Mouse (Mus musculus): Measurements from ENCODE around the gene Atxn10.

The Atxn10 gene

DNA sequence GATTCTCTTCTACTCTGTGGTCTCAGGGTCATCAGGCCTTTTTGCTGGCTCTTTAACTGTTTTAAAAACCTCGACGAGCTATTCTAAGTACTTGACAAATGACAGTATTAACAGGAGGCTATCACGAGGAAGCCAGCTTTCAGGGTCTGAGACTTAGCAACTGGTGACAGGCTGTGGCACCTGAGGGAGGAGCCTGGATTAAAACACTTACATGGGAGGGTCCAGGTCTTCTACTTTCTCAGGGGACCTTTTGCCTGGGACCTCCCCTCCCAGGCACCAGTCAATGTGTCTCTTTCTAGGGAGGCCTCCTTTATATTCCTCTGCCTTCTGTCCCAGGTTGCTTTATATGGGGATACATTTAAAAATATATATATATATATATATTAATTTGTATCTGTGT is 1.8 kb upstream of the Atxn10 start:
- DNase-seq (ENCODE audit: low read depth, low spot score): no peak

- DNase-seq (ENCODE audit: low read depth, low spot score): peak; percentile 96
Observed at GRCm38 (mm10) chr15:85336301-85336991, 401 bp downstream of the Atxn10 start.

DNA sequence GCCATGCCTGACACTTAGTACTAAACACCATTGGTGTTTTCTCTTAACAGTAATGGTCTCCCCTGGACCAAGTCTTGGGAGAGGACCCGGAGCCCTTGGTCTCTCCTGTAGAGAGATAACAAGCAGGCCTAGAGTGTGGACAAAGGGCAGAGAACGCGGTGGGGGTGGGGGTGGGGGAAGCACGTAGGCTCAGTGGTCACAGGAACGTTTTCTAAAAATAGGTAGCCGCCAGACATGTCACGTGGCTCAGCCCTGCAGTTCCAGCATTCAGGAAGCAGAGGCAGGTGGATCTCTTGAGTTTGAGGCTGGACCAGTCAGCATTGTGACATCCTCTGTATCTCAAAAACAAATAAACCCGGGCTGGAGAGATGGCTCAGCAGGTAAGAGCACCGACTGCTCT is 1.2 kb downstream of the Atxn10 start:
- DNase-seq (ENCODE audit: low read depth, low spot score): peak; percentile 54

DNA sequence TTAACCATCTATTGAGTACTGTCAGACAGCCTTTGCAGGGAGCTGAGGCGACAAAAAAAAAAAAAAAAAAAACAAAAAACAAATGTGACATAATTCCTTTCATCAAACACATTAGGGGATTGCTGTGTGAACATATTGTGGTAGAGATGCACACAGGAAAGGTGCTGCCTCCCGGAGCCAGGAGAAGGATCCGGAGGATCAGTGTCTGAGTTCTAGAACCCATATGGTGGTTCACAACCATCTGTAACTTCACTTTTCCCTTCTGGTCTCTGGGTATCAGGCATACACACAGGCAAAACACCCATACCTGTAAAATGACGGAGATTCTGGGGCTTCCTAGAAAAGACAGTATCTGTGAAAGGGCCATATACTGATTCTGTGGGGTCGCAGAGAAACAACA is 1.9 kb downstream of the Atxn10 start:
- no peak for DNase-seq (ENCODE audit: low read depth, low spot score)

- DNase-seq (ENCODE audit: low read depth, low spot score): no peak
Observed at GRCm38 (mm10) chr15:85342246-85342645, 6.2 kb downstream of the Atxn10 start.

DNA sequence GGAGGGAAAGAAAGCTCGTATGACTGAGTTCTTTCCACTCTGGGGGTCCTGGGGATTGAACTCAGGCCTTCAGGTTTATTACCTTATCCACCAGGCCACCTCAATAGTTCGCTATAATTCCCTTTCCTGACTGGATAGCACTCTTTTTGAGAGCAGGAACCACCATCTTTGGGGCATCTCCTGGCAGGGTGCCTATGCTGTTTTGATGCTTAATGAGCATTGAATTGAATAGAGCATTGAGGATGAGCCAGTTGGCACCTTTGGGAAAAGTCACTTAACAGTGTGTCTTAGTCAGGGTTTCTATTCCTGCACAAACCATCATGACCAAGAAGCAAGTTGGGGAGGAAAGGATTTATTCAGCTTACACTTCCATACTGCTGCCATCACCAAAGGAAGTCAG is 8.6 kb downstream of the Atxn10 start:
- no peak for DNase-seq (ENCODE audit: low read depth, low spot score)

DNA sequence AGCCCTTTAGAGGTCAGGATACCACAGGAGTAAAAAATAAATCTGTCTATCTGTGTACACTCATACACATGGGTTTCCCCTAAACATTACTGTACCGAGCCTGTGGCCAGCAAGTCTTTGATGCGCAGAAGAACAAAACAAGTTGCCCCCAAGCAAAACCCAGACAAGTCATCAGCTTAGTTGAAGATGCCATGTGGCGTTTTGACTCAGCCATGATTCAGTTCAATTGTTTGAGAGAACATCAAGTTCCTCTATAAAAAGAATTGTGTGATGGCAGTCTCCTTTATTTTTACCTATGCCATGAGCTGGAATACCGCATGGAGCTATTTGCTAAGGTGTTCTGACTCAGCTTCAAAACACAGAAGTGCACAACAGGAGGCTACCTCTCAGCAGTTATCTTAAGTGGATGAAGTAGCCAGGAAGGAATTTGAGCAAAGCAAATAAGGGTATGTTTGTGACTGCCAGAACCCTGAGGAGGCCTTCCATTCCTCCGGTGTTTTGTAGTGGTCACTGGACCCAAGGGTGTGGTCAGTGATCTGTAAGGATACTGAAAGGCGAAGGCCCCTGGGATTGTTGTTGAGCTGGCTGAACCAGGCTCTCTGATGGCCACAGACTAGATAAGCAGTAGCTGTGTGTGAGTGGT is 11.1 kb downstream of the Atxn10 start:
- DNase-seq (ENCODE audit: low read depth, low spot score): no peak

GRCm38 (mm10) chr15:85350144-85350543 is 14.1 kb downstream of the Atxn10 start:
- DNase-seq (ENCODE audit: low read depth, low spot score): no peak

DNA sequence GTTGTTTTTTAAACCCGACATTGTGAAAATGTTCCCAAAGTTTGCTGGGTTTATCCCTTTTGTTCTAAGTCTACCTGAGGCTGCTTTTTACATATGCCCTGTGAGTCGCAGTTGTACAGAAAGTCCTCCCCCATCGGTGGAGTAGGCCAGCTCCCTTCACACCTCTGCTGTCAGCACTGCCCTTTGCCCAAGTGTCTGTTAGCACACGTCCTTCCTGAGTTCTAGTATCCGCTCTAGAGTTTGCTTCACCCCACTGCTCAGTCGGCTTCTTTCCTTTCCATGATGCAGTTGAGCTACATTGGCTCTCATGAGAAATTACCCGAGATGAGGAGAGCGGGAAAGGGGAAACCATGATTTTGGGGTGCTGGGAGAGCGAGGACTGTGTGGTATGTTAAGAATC is 18.0 kb downstream of the Atxn10 start:
- DNase-seq (ENCODE audit: low read depth, low spot score): no peak

DNA sequence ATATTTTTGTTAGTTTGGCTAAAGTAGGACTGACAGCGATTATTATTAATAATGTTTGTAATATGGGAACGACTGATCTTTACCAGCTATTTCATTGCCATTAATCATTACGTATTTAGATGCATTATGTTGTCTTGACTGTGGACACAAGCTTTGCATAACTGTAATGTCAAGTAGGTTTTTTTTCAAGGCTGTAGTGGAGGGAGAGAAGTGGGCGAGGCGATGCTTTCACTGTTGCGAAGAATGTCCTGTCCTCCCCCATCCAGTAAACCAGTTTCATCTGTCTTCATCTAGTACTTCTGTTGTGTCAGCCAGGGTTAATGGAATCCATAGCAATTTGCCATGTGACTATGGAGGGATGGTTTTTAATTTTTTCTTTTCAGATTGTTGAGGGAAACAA is 20.1 kb downstream of the Atxn10 start:
- no peak for DNase-seq (ENCODE audit: low read depth, low spot score)

- DNase-seq (ENCODE audit: low read depth, low spot score): no peak
Observed at GRCm38 (mm10) chr15:85357465-85358225, 21.6 kb downstream of the Atxn10 start.

- DNase-seq (ENCODE audit: low read depth, low spot score): no peak
Observed at GRCm38 (mm10) chr15:85359483-85359882, 23.4 kb downstream of the Atxn10 start.

DNA sequence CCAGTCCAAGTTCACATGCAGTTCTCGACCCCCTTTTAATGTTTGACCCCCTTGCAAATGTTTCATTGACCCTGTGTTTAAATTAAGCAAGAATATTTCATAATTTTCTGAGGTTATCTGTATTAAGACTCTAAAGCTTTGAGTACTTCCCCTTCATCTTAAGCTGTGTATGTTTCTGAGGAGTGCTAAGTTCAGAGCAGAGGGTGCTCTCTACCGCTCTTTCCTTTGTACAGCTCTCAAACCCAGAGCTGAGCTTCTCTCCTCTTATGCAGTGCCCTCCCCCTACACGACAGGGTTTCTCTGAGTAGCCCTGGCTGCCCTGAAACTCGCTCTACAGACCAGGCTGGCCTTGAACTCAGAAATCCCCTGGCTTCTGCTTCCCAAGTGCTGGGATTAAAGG is 23.9 kb downstream of the Atxn10 start:
- DNase-seq (ENCODE audit: low read depth, low spot score): no peak

- DNase-seq (ENCODE audit: low read depth, low spot score): no peak
Observed at GRCm38 (mm10) chr15:85364366-85364765, 28.3 kb downstream of the Atxn10 start.

GRCm38 (mm10) chr15:85366938-85367337 is 30.9 kb downstream of the Atxn10 start:
- DNase-seq (ENCODE audit: low read depth, low spot score): no peak

DNA sequence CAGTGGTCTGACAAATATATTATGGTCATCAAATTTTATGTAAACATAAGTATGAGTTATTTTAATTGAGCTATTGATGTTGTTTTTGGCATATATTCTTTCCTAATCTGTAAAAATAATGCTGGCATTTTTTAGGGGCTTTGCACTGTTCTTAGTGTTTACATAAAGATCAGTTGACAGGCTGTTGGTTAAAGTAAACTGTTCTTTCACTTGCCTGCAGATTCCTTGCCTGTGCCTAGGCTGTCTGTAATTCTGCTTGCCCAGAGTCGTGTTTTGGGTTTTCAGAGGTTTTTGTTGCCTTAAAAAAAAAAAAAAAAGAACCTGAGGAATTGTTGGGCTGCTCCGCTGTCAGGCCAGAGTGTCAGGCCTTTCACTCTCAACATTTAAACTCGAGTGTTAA is 33.7 kb downstream of the Atxn10 start:
- no peak for DNase-seq (ENCODE audit: low read depth, low spot score)

GRCm38 (mm10) chr15:85373125-85373524 is 37.1 kb downstream of the Atxn10 start:
- DNase-seq (ENCODE audit: low read depth, low spot score): no peak

DNA sequence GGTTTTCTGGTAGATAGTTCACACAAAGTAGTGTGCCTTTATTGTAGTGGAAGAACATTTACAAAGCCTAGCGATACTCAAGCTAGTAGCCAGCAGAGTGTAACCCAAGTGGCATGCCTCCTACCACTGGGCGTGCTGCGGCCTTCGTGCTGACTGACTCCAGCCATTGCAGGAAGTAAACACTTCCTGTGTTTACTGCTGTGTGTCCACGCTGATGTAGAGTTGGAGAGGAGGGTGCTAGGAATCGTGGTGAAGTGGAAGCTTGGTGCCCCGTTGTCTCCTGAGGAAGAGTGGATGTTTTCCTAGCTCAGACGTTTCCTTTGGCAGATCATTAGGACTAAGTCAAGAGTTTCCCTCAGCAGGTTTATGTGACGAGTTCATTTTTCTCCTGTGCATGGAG is 47.4 kb downstream of the Atxn10 start:
- no peak for DNase-seq (ENCODE audit: low read depth, low spot score)

DNA sequence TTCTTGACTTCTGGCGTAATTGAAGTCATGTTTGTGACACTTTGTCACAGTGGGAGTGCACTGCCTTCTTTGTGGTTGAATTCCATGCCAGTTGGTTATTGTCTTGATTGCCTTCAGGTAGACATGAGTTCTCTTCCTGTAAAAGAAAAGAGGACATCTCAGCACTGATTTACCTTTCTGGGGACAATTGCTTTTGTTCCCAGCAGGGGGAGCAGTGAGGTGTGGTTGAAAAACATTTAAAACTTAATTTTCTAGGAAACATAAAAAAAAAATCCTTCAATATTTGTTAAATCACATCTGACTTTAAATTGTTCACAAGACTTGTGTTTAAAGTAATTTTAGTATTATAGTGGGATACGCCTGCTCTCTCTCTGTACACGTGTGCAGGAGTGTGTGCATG is 52.7 kb downstream of the Atxn10 start:
- DNase-seq (ENCODE audit: low read depth, low spot score): peak; percentile 21

- DNase-seq (ENCODE audit: low read depth, low spot score): no peak
Observed at GRCm38 (mm10) chr15:85389915-85390314, 53.9 kb downstream of the Atxn10 start.

GRCm38 (mm10) chr15:85395360-85395759 is 59.3 kb downstream of the Atxn10 start:
- DNase-seq (ENCODE audit: low read depth, low spot score): no peak

DNA sequence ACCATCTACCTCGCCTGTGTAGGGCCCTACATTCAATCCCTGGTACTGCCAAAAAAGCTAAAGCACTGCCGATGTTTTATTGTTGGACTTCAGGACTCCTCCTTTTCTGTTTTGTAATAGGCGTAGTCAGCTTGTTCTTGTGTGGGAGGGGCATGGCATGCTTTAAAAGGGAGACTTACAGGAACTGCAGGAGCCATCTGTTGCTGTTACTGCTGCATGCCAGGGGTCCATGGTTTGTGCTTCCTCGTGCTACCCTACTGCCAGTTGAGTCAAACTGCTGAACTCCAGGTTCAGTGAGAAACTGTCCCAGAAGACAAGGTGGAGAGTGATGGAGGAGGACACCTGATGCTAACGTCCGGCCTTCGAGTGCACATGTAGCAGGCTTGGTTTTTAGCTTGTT is 65.9 kb downstream of the Atxn10 start:
- DNase-seq (ENCODE audit: low read depth, low spot score): peak; percentile 18

- DNase-seq (ENCODE audit: low read depth, low spot score): peak; percentile 7
Observed at GRCm38 (mm10) chr15:85403256-85403731, 67.2 kb downstream of the Atxn10 start.
